Mouse (Mus musculus) Muller cell, postnatal 12 days (primary cell): ENCODE results near the gene Tsen54.

Experiments
- DNase-seq: peaks from one replicate; pipeline ENCODE4 v3.0.0-alpha.2; 2015; ENCODE audit errors: inconsistent ontology term

Tsen54 gene

GRCm38 (mm10) chr11:115803072-115803709 is 11.3 kb upstream of the Tsen54 start:
- no peak for DNase-seq

- DNase-seq, result no peak
Measured at GRCm38 (mm10) chr11:115805005-115805404, 9.5 kb upstream of the Tsen54 start.

- DNase-seq, result no peak
Measured at GRCm38 (mm10) chr11:115806154-115806553, 8.4 kb upstream of the Tsen54 start.

GRCm38 (mm10) chr11:115807306-115807705 is 7.2 kb upstream of the Tsen54 start:
- DNase-seq, result no peak

- peak; percentile 61 for DNase-seq
Measured at GRCm38 (mm10) chr11:115807971-115808370, 6.6 kb upstream of the Tsen54 start.

GRCm38 (mm10) chr11:115808696-115809310 is 5.7 kb upstream of the Tsen54 start:
- DNase-seq, result no peak

- DNase-seq, result no peak
Measured at GRCm38 (mm10) chr11:115809311-115809781, 5.2 kb upstream of the Tsen54 start.

- DNase-seq, result peak; percentile 55
Measured at GRCm38 (mm10) chr11:115810377-115810776, 4.1 kb upstream of the Tsen54 start.

- DNase-seq, result no peak
Measured at GRCm38 (mm10) chr11:115811381-115812093, 3.0 kb upstream of the Tsen54 start.

GRCm38 (mm10) chr11:115812095-115812494 is 2.4 kb upstream of the Tsen54 start:
- no peak for DNase-seq

GRCm38 (mm10) chr11:115812533-115813420 is 1.7 kb upstream of the Tsen54 start:
- peak; percentile 48 for DNase-seq

- DNase-seq, result peak; percentile 98
Measured at GRCm38 (mm10) chr11:115813507-115814296, 822 bp upstream of the Tsen54 start, which contains the start of gene Caskin2. Gene Caskin2 (minus strand): TSS chr11:115813639.

GRCm38 (mm10) chr11:115817331-115817730 is 2.8 kb downstream of the Tsen54 start:
- no peak for DNase-seq

- no peak for DNase-seq
Measured at GRCm38 (mm10) chr11:115819915-115820623, 5.5 kb downstream of the Tsen54 start.

GRCm38 (mm10) chr11:115821001-115821400 is 6.5 kb downstream of the Tsen54 start:
- DNase-seq, result peak; percentile 33

GRCm38 (mm10) chr11:115823774-115824740 is 9.5 kb downstream of the Tsen54 start, which contains the start of gene Llgl2:
Gene Llgl2 (plus strand): TSS chr11:115824049.
- DNase-seq, result peak; percentile 94

GRCm38 (mm10) chr11:115824813-115825212 is 10.3 kb downstream of the Tsen54 start:
- no peak for DNase-seq

GRCm38 (mm10) chr11:115826487-115826886 is 12.0 kb downstream of the Tsen54 start:
- DNase-seq, result no peak

- no peak for DNase-seq
Measured at GRCm38 (mm10) chr11:115827624-115828023, 13.1 kb downstream of the Tsen54 start.
